28 mouse cellular contexts compared by ENCODE assay signal in the genomic region with DNA sequence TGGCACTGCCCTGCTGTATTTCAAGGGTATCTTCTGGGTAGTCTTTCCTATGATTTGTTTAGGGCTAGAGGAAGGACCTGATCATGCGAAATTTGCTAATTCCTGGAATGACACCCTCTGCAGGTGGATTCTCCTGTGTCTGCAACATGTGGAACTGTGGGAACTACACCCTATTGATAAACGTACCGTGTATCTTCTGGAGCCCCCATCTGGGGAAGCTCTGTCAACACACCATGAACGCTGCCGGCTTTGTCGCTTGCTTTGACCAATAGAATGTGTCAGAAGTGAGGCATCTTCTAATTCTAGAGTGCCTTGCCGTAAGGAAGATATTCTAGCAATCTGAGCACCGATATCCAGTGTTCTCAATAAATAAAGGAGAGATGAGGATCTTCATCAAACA. TPM values are rescaled to one million over a fixed set of nuclear protein-coding genes. Genes with fewer than 3 reads are reported as not detected.
DNase-seq lines count a peak whose midpoint lies in the region; ATAC-seq and TF ChIP-seq lines count a peak whose summit lies in the region.
"Had no signal": no experiment of that assay in that cellular context is flagged by ENCODE, and none has a peak within 500 bp of the region (broad histone marks: within the 10 kb centered on the region; RNA-seq: fewer than 3 reads in every experiment).

No protein-coding gene starts in this region.

- TF ChIP-seq POLR2A in ES-Bruce4 (IDR thresholded peaks at IDR 0.05; ENCODE audit: insufficient read depth, low read length) = no peak

- H3K9ac ChIP-seq in liver, postnatal 0 days (replicated peaks) = no peak overlapping the region
- H3K9ac ChIP-seq in liver, embryonic 12.5 days = no peak overlapping the region
- H3K9ac ChIP-seq in ES-Bruce4 (ENCODE audit: low read depth, poor library complexity, severe bottlenecking) (no peak overlapping the region), ES-E14 (ENCODE audit: insufficient read depth, low read depth, low read length, poor library complexity, severe bottlenecking) (no peak overlapping the region)
- no peak overlapping the region for H3K9ac ChIP-seq in hindbrain, embryonic 12.5 days
- H3K9ac ChIP-seq: embryonic facial prominence, embryonic 13.5 days; forebrain, embryonic 12.5 days; forebrain, embryonic 15.5 days; heart, embryonic 12.5 days; heart, embryonic 15.5 days; hindbrain, embryonic 15.5 days; intestine, embryonic 15.5 days had no signal

- in situ Hi-C loops in ES-E14 (cut with MboI; ENCODE audit: low sequenced_read_pairs in 2 of 2, unreplicated experiment in 2 of 2) = no loop called here

- peak; percentile 5 for DNase-seq in liver, postnatal 0 days
- DNase-seq in ES-E14 (ENCODE audit: low read depth, low spot score) = peak; percentile 34
- no peak for DNase-seq in lung, postnatal 10 days
- DNase-seq: adrenal gland, adult 2 months; adrenal gland, postnatal 14 days; cerebellum, adult 11 months; cerebellum, adult 2 months; cerebellum, adult 9-11 months; cerebellum, postnatal 25 days; embryo, embryonic 11 days; gastrocnemius, postnatal 25 days; heart, postnatal 10 days; heart, postnatal 4 days; kidney, adult 11 months had no signal

- 88% methylated on average over 8 of the region's 8 CpGs for WGBS in liver, postnatal 0 days (ENCODE audit: insufficient replicate concordance)
- 83% methylated on average over 8 of the region's 8 CpGs for WGBS in liver, embryonic 12.5 days (ENCODE audit: insufficient replicate concordance)
- 97% methylated on average over 8 of the region's 8 CpGs for WGBS in hindbrain, embryonic 12.5 days

- H3K27me3 ChIP-seq in liver, postnatal 0 days (ENCODE audit: insufficient read depth, low read length) = no peaks in the 10 kb centered on the region
- no peaks in the 10 kb centered on the region for H3K27me3 ChIP-seq in liver, embryonic 12.5 days (replicated peaks)
- H3K27me3 ChIP-seq in ES-Bruce4 (ENCODE audit: control insufficient read depth, insufficient read depth, low read length, poor library complexity, severe bottlenecking) = no peaks in the 10 kb centered on the region
- H3K27me3 ChIP-seq in hindbrain, embryonic 12.5 days = no peaks in the 10 kb centered on the region
- H3K27me3 ChIP-seq: embryonic facial prominence, embryonic 13.5 days; forebrain, embryonic 12.5 days; forebrain, embryonic 15.5 days; heart, embryonic 12.5 days; heart, embryonic 15.5 days; hindbrain, embryonic 15.5 days; intestine, embryonic 15.5 days had no signal

- H3K4me1 ChIP-seq in liver, postnatal 0 days (ENCODE audit: insufficient read depth) = no peaks in the 10 kb centered on the region
- H3K4me1 ChIP-seq in liver, embryonic 12.5 days = no peaks in the 10 kb centered on the region
- H3K4me1 ChIP-seq in ES-Bruce4 (ENCODE audit: control insufficient read depth, insufficient read depth, low read length) (no peaks in the 10 kb centered on the region), ES-E14 (ENCODE audit: control insufficient read depth in 2 of 2, insufficient read depth in 2 of 2, low read length in 2 of 2, poor library complexity in 1 of 2) (no peaks in the 10 kb centered on the region)
- H3K4me1 ChIP-seq in hindbrain, embryonic 12.5 days = no peaks in the 10 kb centered on the region
- H3K4me1 ChIP-seq: embryonic facial prominence, embryonic 10.5 days; forebrain, embryonic 12.5 days; forebrain, embryonic 15.5 days; hindbrain, embryonic 15.5 days; intestine, embryonic 15.5 days had no signal

- TF ChIP-seq CTCF in liver, postnatal 0 days (IDR thresholded peaks at IDR 0.05; ENCODE audit: low read depth) = no peak
- TF ChIP-seq CTCF in ES-Bruce4 (IDR thresholded peaks at IDR 0.05; ENCODE audit: low read depth, low read length) = peak; percentile 1

- no peak overlapping the region for H3K27ac ChIP-seq in liver, postnatal 0 days (ENCODE audit: low read depth)
- no peak overlapping the region for H3K27ac ChIP-seq in liver, embryonic 12.5 days
- no peak overlapping the region for H3K27ac ChIP-seq in ES-Bruce4 (ENCODE audit: insufficient read depth, low read length)
- H3K27ac ChIP-seq in ES-E14 (ENCODE audit: insufficient read depth, low read depth, low read length, poor library complexity, severe bottlenecking) = no peak overlapping the region
- no peak overlapping the region for H3K27ac ChIP-seq in hindbrain, embryonic 12.5 days
- H3K27ac ChIP-seq: embryonic facial prominence, embryonic 10.5 days; embryonic facial prominence, embryonic 13.5 days; forebrain, embryonic 12.5 days; forebrain, embryonic 15.5 days; heart, adult 2 months; heart, embryonic 15.5 days; hindbrain, embryonic 15.5 days; intestine, embryonic 15.5 days had no signal

- no peak overlapping the region for H3K4me2 ChIP-seq in liver, postnatal 0 days (ENCODE audit: low read depth, low read length)
- H3K4me2 ChIP-seq in liver, embryonic 12.5 days = no peak overlapping the region
- H3K4me2 ChIP-seq in hindbrain, embryonic 12.5 days (replicated peaks) = no peak overlapping the region
- H3K4me2 ChIP-seq: embryonic facial prominence, embryonic 13.5 days; forebrain, embryonic 12.5 days; forebrain, embryonic 15.5 days; heart, embryonic 12.5 days; heart, embryonic 15.5 days; hindbrain, embryonic 15.5 days; intestine, embryonic 15.5 days had no signal

- H3K36me3 ChIP-seq in liver, postnatal 0 days (replicated peaks; ENCODE audit: insufficient read depth, low read length) = no peaks in the 10 kb centered on the region
- H3K36me3 ChIP-seq in liver, embryonic 12.5 days = no peaks in the 10 kb centered on the region
- H3K36me3 ChIP-seq in ES-Bruce4 (ENCODE audit: control insufficient read depth, insufficient read depth, low read length, poor library complexity, severe bottlenecking) = no peaks in the 10 kb centered on the region
- H3K36me3 ChIP-seq in ES-E14 (ENCODE audit: control insufficient read depth, insufficient read depth, low read length, poor library complexity, severe bottlenecking) = no peaks in the 10 kb centered on the region
- peaks cover 5% of the 10 kb centered on the region; the same call in 1 of the 2 replicates for H3K36me3 ChIP-seq in hindbrain, embryonic 12.5 days
- H3K36me3 ChIP-seq: heart, embryonic 15.5 days; intestine, embryonic 15.5 days had no signal

- no peak for TF ChIP-seq EP300 in liver, postnatal 0 days (IDR thresholded peaks at IDR 0.05; ENCODE audit: low read depth)
- TF ChIP-seq EP300 in ES-Bruce4 (IDR thresholded peaks at IDR 0.05; ENCODE audit: insufficient read depth, low read depth, low read length) = no peak

- H3K9me3 ChIP-seq in liver, postnatal 0 days (ENCODE audit: low read length) = no peaks in the 10 kb centered on the region
- H3K9me3 ChIP-seq in liver, embryonic 12.5 days (replicated peaks) = 0 out of 2 replicates have a peak, but pooled peaks cover 5% of the 10 kb centered on the region
- H3K9me3 ChIP-seq in ES-Bruce4 (replicated peaks; ENCODE audit: control insufficient read depth, insufficient read depth, low read length, poor library complexity, severe bottlenecking) (no peaks in the 10 kb centered on the region), ES-E14 (ENCODE audit: control insufficient read depth, insufficient read depth, low read depth, low read length) (no peaks in the 10 kb centered on the region)
- no peaks in the 10 kb centered on the region for H3K9me3 ChIP-seq in hindbrain, embryonic 12.5 days (replicated peaks)
- H3K9me3 ChIP-seq: embryonic facial prominence, embryonic 10.5 days; embryonic facial prominence, embryonic 13.5 days; forebrain, embryonic 12.5 days; forebrain, embryonic 15.5 days; heart, embryonic 12.5 days; heart, embryonic 15.5 days; hindbrain, embryonic 15.5 days; intestine, embryonic 15.5 days had no signal

- H3K4me3 ChIP-seq in liver, postnatal 0 days (ENCODE audit: low read depth, low read length) = no peak overlapping the region
- H3K4me3 ChIP-seq in liver, embryonic 12.5 days = no peak overlapping the region
- H3K4me3 ChIP-seq in ES-Bruce4 (ENCODE audit: low read depth, low read length) (no peak overlapping the region), ES-E14 (ENCODE audit: insufficient read depth in 1 of 2, low read depth in 1 of 2, low read length in 2 of 2, poor library complexity in 1 of 2, severe bottlenecking in 1 of 2) (no peak overlapping the region)
- no peak overlapping the region for H3K4me3 ChIP-seq in hindbrain, embryonic 12.5 days
- H3K4me3 ChIP-seq: embryonic facial prominence, embryonic 10.5 days; embryonic facial prominence, embryonic 13.5 days; erythroblast, embryonic 14.5 days; forebrain, embryonic 12.5 days; forebrain, embryonic 15.5 days; heart, adult 2 months; heart, embryonic 12.5 days; heart, embryonic 15.5 days; hindbrain, embryonic 15.5 days; intestine, embryonic 15.5 days had no signal

- ATAC-seq in liver, postnatal 0 days = no peak
- no peak for ATAC-seq in liver, embryonic 12.5 days
- no peak for ATAC-seq in hindbrain, embryonic 12.5 days (ENCODE audit: low FRiP score)
- ATAC-seq: CD4-positive, CD25-positive, alpha-beta regulatory T cell, adult 4 months; forebrain, embryonic 15.5 days; intestine, embryonic 15.5 days had no signal

TF ChIP-seq in ES-E14, 5 proteins besides CTCF, POLR2A, EP300 and RAD21:
- no peak for TF ChIP-seq MAFK (IDR thresholded peaks at IDR 0.05; ENCODE audit: insufficient read depth, low read depth, low read length)
- TF ChIP-seq CHD2 (IDR thresholded peaks at IDR 0.05; ENCODE audit: low read depth, low read length) = no peak
- no peak for TF ChIP-seq HCFC1 (IDR thresholded peaks at IDR 0.05; ENCODE audit: borderline replicate concordance, insufficient read depth, low read length)
- TF ChIP-seq ZNF384 (IDR thresholded peaks at IDR 0.05; ENCODE audit: low read depth, low read length) = no peak

RNA-seq across cellular contexts. Expression of gene Kcnmb4, which starts 28.9 kb away (rescaled TPM):
- 0.14 TPM in 1 of 2 replicates, not detected in the other for polyA plus RNA-seq in liver, postnatal 0 days (2015; fragmentation: Nextera tagmentation; extraction: Ambion mirVana)
- 0.67 and 0.81 TPM in 2 replicates for polyA plus RNA-seq in liver, embryonic 12.5 days (2016; fragmentation: Nextera tagmentation; extraction: Ambion mirVana)
- polyA plus RNA-seq in ES-Bruce4 (2011; ENCODE audit: insufficient read depth, insufficient read length, low read depth, missing spikeins) = 1.8 and 3.2 TPM in 2 replicates
- total RNA-seq in ES-E14 (2012; rRNA removed) = 1.8 and 2.4 TPM in 2 replicates
- 19.9 and 20.5 TPM in 2 replicates for polyA plus RNA-seq in hindbrain, embryonic 12.5 days (2016; fragmentation: Nextera tagmentation; extraction: Ambion mirVana)
- polyA plus RNA-seq: erythroblast, embryonic 14.5 days had no signal
